Mouse (Mus musculus) liver, embryonic 11.5 days (tissue): Measurements from ENCODE around the gene Myo15. TPM values are rescaled to one million over a fixed set of nuclear protein-coding genes. Genes with fewer than 3 reads are reported as not detected.

ENCODE experiments used
- ATAC-seq: fragments of 200-750 bp; cut with Nextera tagmentation; replicated peaks from 2 replicates; pipeline ENCODE4 v1.8.0; 2017; ENCODE audit warnings: moderate number of reproducible peaks, mild to moderate bottlenecking, moderate TSS enrichment, moderate library complexity; ENCODE audit not compliant: low FRiP score
- DNase-seq: peaks from one replicate; pipeline ENCODE4 v3.0.0-alpha.2; 2017; ENCODE audit warnings: low spot score
- H3K27ac ChIP-seq: fragments of 300-500 bp; sonication (generic); 2 replicates; pipeline ENCODE4 v1.5.1; 2014; ENCODE audit warnings: mild to moderate bottlenecking, low read depth, low read length, control low read depth
- H3K27me3 ChIP-seq: fragments of 300-500 bp; sonication (generic); replicated peaks from 2 replicates; pipeline ENCODE4 v1.6.1; 2014; ENCODE audit warnings: low read length, mixed read lengths; ENCODE audit not compliant: control insufficient read depth, insufficient read depth
- H3K36me3 ChIP-seq: fragments of 300-500 bp; sonication (generic); 2 replicates; pipeline ENCODE4 v1.6.1; 2014; ENCODE audit warnings: mild to moderate bottlenecking, low read length, moderate library complexity, mixed read lengths; ENCODE audit not compliant: control insufficient read depth, insufficient read depth
- H3K4me1 ChIP-seq: fragments of 300-500 bp; sonication (generic); replicated peaks from 2 replicates; pipeline ENCODE4 v1.6.1; 2014; ENCODE audit warnings: low read length, mixed read lengths; ENCODE audit not compliant: control insufficient read depth, insufficient read depth
- H3K4me2 ChIP-seq: fragments of 300-500 bp; sonication (generic); 2 replicates; pipeline ENCODE4 v1.6.1; 2014; ENCODE audit warnings: mild to moderate bottlenecking, control low read depth, moderate library complexity
- H3K4me3 ChIP-seq: fragments of 300-500 bp; sonication (generic); 2 replicates; pipeline ENCODE4 v1.5.1; 2014; ENCODE audit warnings: low read depth, low read length, control low read depth
- H3K9ac ChIP-seq: fragments of 300-500 bp; sonication (generic); 2 replicates; pipeline ENCODE4 v1.6.1; 2014; ENCODE audit warnings: low read depth, low read length, control low read depth
- H3K9me3 ChIP-seq: fragments of 300-500 bp; sonication (generic); 2 replicates; pipeline ENCODE4 v1.6.1; 2016; ENCODE audit warnings: low read length, inconsistent platforms, mixed read lengths; ENCODE audit not compliant: control insufficient read depth
- WGBS: fragments of 180-500 bp; shearing (Covaris S2); extraction: QIAGEN DNeasy Blood & Tissue Kit; methylation state at CpG from one replicate; pipeline ENCODE4 v1.1.7; 2014; 5-methylcytosine and 5-hydroxymethylcytosine counted together
- polyA plus RNA-seq: library from polyadenylated mRNA; unstranded; fragments of >200 nt; fragmentation: Nextera tagmentation; extraction: Ambion mirVana; gene quantifications from 2 replicates; pipeline ENCODE4 v1.2.1, GENCODE M21; 2014

The Myo15 gene
- polyA plus RNA-seq, 1 experiment from 2014 or later = 0.34 TPM

- 60% methylated on average over 7 of the region's 7 CpGs for WGBS
- peaks cover 7% of the 10 kb centered on the region for H3K36me3 ChIP-seq
- no peaks in the 10 kb centered on the region for H3K9me3 ChIP-seq
- no peaks in the 10 kb centered on the region for H3K27me3 ChIP-seq
- H3K4me3 ChIP-seq = no peak overlapping the region
- no peak overlapping the region for H3K27ac ChIP-seq
- no peak for ATAC-seq
- H3K4me2 ChIP-seq = no peak overlapping the region
- DNase-seq = no peak
- H3K9ac ChIP-seq = no peak overlapping the region
- no peaks in the 10 kb centered on the region for H3K4me1 ChIP-seq
Observed at GRCm38 (mm10) chr11:60440176-60440575, 29.0 kb upstream of the Myo15 start.

- no peak for ATAC-seq
Observed at GRCm38 (mm10) chr11:60442896-60443295, 26.2 kb upstream of the Myo15 start.

GRCm38 (mm10) chr11:60444007-60444406, 25.1 kb upstream of the Myo15 start:
- no peak overlapping the region for H3K9ac ChIP-seq
- H3K4me1 ChIP-seq = no peaks in the 10 kb centered on the region
- DNase-seq (no peak), ATAC-seq (no peak)
- WGBS = 83% methylated on average over 4 of the region's 4 CpGs
- no peak overlapping the region for H3K4me2 ChIP-seq
- H3K36me3 ChIP-seq = peaks cover 5% of the 10 kb centered on the region; the same call in 1 of the 2 replicates
- no peak overlapping the region for H3K4me3 ChIP-seq
- H3K27me3 ChIP-seq = no peaks in the 10 kb centered on the region
- no peaks in the 10 kb centered on the region for H3K9me3 ChIP-seq
- no peak overlapping the region for H3K27ac ChIP-seq

More at GRCm38 (mm10) chr11:60442896-60443295, 26.2 kb upstream of the Myo15 start:
- 85% methylated on average over 6 of the region's 6 CpGs for WGBS
- H3K4me1 ChIP-seq = no peaks in the 10 kb centered on the region
- H3K36me3 ChIP-seq = peaks cover 6% of the 10 kb centered on the region
- DNase-seq = no peak
- H3K9me3 ChIP-seq = no peaks in the 10 kb centered on the region
- H3K4me3 ChIP-seq = no peak overlapping the region
- no peaks in the 10 kb centered on the region for H3K27me3 ChIP-seq
- H3K9ac ChIP-seq = no peak overlapping the region
- H3K27ac ChIP-seq = no peak overlapping the region
- no peak overlapping the region for H3K4me2 ChIP-seq

GRCm38 (mm10) chr11:60454080-60454744, 14.9 kb upstream of the Myo15 start, which contains the start of gene Drg2:
TSS of gene Drg2 (plus strand) at chr11:60454591.
- peak within 1 kb of the TSS; percentile 79 for H3K9ac ChIP-seq
- no peaks in the 10 kb centered on the region for H3K9me3 ChIP-seq
- ATAC-seq (peak; percentile 94), DNase-seq (peak; percentile 89)
- H3K4me2 ChIP-seq = peak within 1 kb of the TSS; percentile 68
- peak within 1 kb of the TSS; percentile 26; the same call in 1 of the 2 replicates for H3K27ac ChIP-seq
- no peaks in the 10 kb centered on the region for H3K27me3 ChIP-seq
- WGBS = 4% methylated on average over 27 of the region's 27 CpGs
- peak within 1 kb of the TSS; percentile 71 for H3K4me3 ChIP-seq
- H3K36me3 ChIP-seq = peaks cover 12% of the 10 kb centered on the region
- peaks cover 9% of the 10 kb centered on the region; the same call in 1 of the 2 replicates for H3K4me1 ChIP-seq

GRCm38 (mm10) chr11:60454745-60455087, 14.4 kb upstream of the Myo15 start:
- H3K27ac ChIP-seq = no peak overlapping the region
- 1% methylated on average over 17 of the region's 17 CpGs for WGBS
- no peaks in the 10 kb centered on the region for H3K9me3 ChIP-seq
- DNase-seq (no peak), ATAC-seq (peak; percentile 26; the same call in 1 of the 2 replicates)
- peak overlapping the region; percentile 71 for H3K4me3 ChIP-seq
- peak overlapping the region; percentile 79 for H3K9ac ChIP-seq
- peak overlapping the region; percentile 68 for H3K4me2 ChIP-seq
- H3K36me3 ChIP-seq = peaks cover 15% of the 10 kb centered on the region
- peaks cover 9% of the 10 kb centered on the region; the same call in 1 of the 2 replicates for H3K4me1 ChIP-seq
- no peaks in the 10 kb centered on the region for H3K27me3 ChIP-seq

- ATAC-seq (no peak), DNase-seq (no peak)
- H3K4me2 ChIP-seq = no peak overlapping the region
- 91% methylated on average over 1 of the region's 1 CpGs for WGBS
- no peak overlapping the region for H3K4me3 ChIP-seq
- no peaks in the 10 kb centered on the region for H3K9me3 ChIP-seq
- H3K36me3 ChIP-seq = peaks cover 44% of the 10 kb centered on the region
- no peak overlapping the region for H3K9ac ChIP-seq
- no peak overlapping the region for H3K27ac ChIP-seq
- no peaks in the 10 kb centered on the region for H3K27me3 ChIP-seq
- H3K4me1 ChIP-seq = peaks cover 9% of the 10 kb centered on the region; the same call in 1 of the 2 replicates
Observed at GRCm38 (mm10) chr11:60457973-60458372, 11.2 kb upstream of the Myo15 start.

GRCm38 (mm10) chr11:60465943-60466380, 3.2 kb upstream of the Myo15 start:
- Histone ChIP-seq H3K9me3 (no peaks in the 10 kb centered on the region), H3K27ac (no peak overlapping the region), H3K9ac (no peak overlapping the region), H3K4me2 (no peak overlapping the region), H3K36me3 (peaks cover 55% of the 10 kb centered on the region), H3K4me3 (no peak overlapping the region), H3K4me1 (no peaks in the 10 kb centered on the region), H3K27me3 (no peaks in the 10 kb centered on the region)
- WGBS = 84% methylated on average over 2 of the region's 2 CpGs
- DNase-seq (no peak), ATAC-seq (no peak)

- Histone ChIP-seq H3K36me3 (peaks cover 13% of the 10 kb centered on the region; the same call in 1 of the 2 replicates), H3K9ac (no peak overlapping the region), H3K4me3 (no peak overlapping the region), H3K4me2 (no peak overlapping the region), H3K27me3 (no peaks in the 10 kb centered on the region), H3K9me3 (no peaks in the 10 kb centered on the region), H3K27ac (no peak overlapping the region), H3K4me1 (no peaks in the 10 kb centered on the region)
- ATAC-seq = no peak
- no peak for DNase-seq
- 74% methylated on average over 9 of the region's 9 CpGs for WGBS
Observed at GRCm38 (mm10) chr11:60470743-60471142, 1.6 kb downstream of the Myo15 start.

GRCm38 (mm10) chr11:60474534-60474933, 5.4 kb downstream of the Myo15 start:
- Histone ChIP-seq H3K9me3 (no peaks in the 10 kb centered on the region), H3K4me1 (peaks cover 8% of the 10 kb centered on the region), H3K27ac (no peak overlapping the region), H3K4me3 (no peak overlapping the region), H3K27me3 (peaks cover 8% of the 10 kb centered on the region; the same call in 1 of the 2 replicates), H3K36me3 (peaks cover 2% of the 10 kb centered on the region; the same call in 1 of the 2 replicates), H3K9ac (no peak overlapping the region), H3K4me2 (no peak overlapping the region)
- DNase-seq = no peak
- no peak for ATAC-seq
- 72% methylated on average over 5 of the region's 5 CpGs for WGBS
